9 mouse cellular contexts compared by ENCODE assay signal in genomic region chr9:118737601-118738137, GRCm38 (mm10).
A peak's percentile ranks its signal among the peaks of the same experiment; 100 is the strongest.
DNase-seq lines count a peak whose midpoint lies in the region; ATAC-seq and TF ChIP-seq lines count a peak whose summit lies in the region.
"Had no signal": no experiment of that assay in that cellular context is flagged by ENCODE, and none has a peak within 500 bp of the region (broad histone marks: within the 10 kb centered on the region; RNA-seq: fewer than 3 reads in every experiment).

No protein-coding gene starts in this region.

- no peaks in the 10 kb centered on the region for H3K27me3 ChIP-seq in kidney, embryonic 15.5 days
- H3K27me3 ChIP-seq in hindbrain, postnatal 0 days (ENCODE audit: insufficient read depth, low read length) = no peaks in the 10 kb centered on the region
- H3K27me3 ChIP-seq: Patski had no signal

- H3K4me1 ChIP-seq in kidney, embryonic 15.5 days = peaks cover 12% of the 10 kb centered on the region
- no peaks in the 10 kb centered on the region for H3K4me1 ChIP-seq in hindbrain, postnatal 0 days (ENCODE audit: insufficient read depth, low read length)

- H3K9me3 ChIP-seq in kidney, embryonic 15.5 days (replicated peaks) = no peaks in the 10 kb centered on the region
- no peaks in the 10 kb centered on the region for H3K9me3 ChIP-seq in hindbrain, postnatal 0 days (ENCODE audit: low read length)

- no peak for ATAC-seq in kidney, embryonic 15.5 days (replicated peaks; ENCODE audit: low FRiP score)
- ATAC-seq in hindbrain, postnatal 0 days = no peak
- no peak for ATAC-seq in erythroid progenitor cell, adult 5-6 weeks (replicated peaks; ENCODE audit: low FRiP score, poor library complexity, severe bottlenecking)
- no peak for ATAC-seq in megakaryocyte, adult 5-6 weeks (ENCODE audit: poor library complexity, severe bottlenecking)
- ATAC-seq: Patski had no signal

- no peak for TF ChIP-seq CTCF in hindbrain, postnatal 0 days (IDR thresholded peaks at IDR 0.05; ENCODE audit: low read depth)

- 0 out of 2 replicates have a peak, but pooled peaks cover 4% of the 10 kb centered on the region for H3K36me3 ChIP-seq in kidney, embryonic 15.5 days
- H3K36me3 ChIP-seq in hindbrain, postnatal 0 days (ENCODE audit: insufficient read depth, low read length) = no peaks in the 10 kb centered on the region

- 42% methylated on average over 9 of the region's 9 CpGs for WGBS in kidney, embryonic 15.5 days
- WGBS in hindbrain, postnatal 0 days = 63% methylated on average over 9 of the region's 9 CpGs

- H3K4me2 ChIP-seq in kidney, embryonic 15.5 days = no peak overlapping the region
- no peak overlapping the region for H3K4me2 ChIP-seq in hindbrain, postnatal 0 days (ENCODE audit: low read depth, low read length)

- peak; percentile 83 to 84 for DNase-seq in adrenal gland, postnatal 36 days
- peak; percentile 88 to 91 for DNase-seq in heart, adult 18-20 months
- peak; percentile 86 for DNase-seq in skeletal muscle tissue, adult 2 months (ENCODE audit: low read depth, low spot score)
- DNase-seq in hindbrain, postnatal 0 days (ENCODE audit: low spot score) = no peak
- DNase-seq in spleen, postnatal 14 days (ENCODE audit: low spot score in 2 of 2) = no peak

- 0 out of 2 replicates have a peak overlapping the region, but pooled peaks have one; percentile 22 for H3K27ac ChIP-seq in kidney, embryonic 15.5 days
- H3K27ac ChIP-seq in hindbrain, postnatal 0 days = no peak overlapping the region

- H3K4me3 ChIP-seq in kidney, embryonic 15.5 days (replicated peaks) = no peak overlapping the region
- H3K4me3 ChIP-seq in hindbrain, postnatal 0 days (ENCODE audit: low read length) = no peak overlapping the region

- no peak overlapping the region for H3K9ac ChIP-seq in kidney, embryonic 15.5 days
- H3K9ac ChIP-seq in hindbrain, postnatal 0 days (replicated peaks; ENCODE audit: low read length) = no peak overlapping the region

Comparison
In these comparisons a context has a peak if more than half of its experiments do, and no peak if none do; other contexts are left out.
1. DNase-seq: peak in adrenal gland, postnatal 36 days (2 of 2), heart, adult 18-20 months (2 of 2) and skeletal muscle tissue, adult 2 months (single experiment); none in hindbrain, postnatal 0 days (single experiment) and spleen, postnatal 14 days (0 of 2).